Mouse (Mus musculus) myocyte (in vitro differentiated cells): ENCODE data around the gene Cplx3.
A peak's percentile ranks its signal among the peaks of the same experiment; 100 is the strongest.

Source experiments
- MYOD1 ChIP-seq, 3 experiments: IDR thresholded peaks; one replicate each; pipeline ENCODE4 v1.6.1; 2011; ENCODE audit warnings: control low read depth in 2 of 3, low read depth in 2 of 3, mild to moderate bottlenecking in 2 of 3, moderate library complexity in 1 of 3; ENCODE audit not compliant: insufficient read length in 2 of 3, control insufficient read depth in 1 of 3
- POLR2A ChIP-seq: IDR thresholded peaks from one replicate; pipeline ENCODE4 v1.6.1; 2011; ENCODE audit warnings: low read depth, mild to moderate bottlenecking, control low read depth, moderate library complexity; ENCODE audit not compliant: insufficient read length

DNA sequence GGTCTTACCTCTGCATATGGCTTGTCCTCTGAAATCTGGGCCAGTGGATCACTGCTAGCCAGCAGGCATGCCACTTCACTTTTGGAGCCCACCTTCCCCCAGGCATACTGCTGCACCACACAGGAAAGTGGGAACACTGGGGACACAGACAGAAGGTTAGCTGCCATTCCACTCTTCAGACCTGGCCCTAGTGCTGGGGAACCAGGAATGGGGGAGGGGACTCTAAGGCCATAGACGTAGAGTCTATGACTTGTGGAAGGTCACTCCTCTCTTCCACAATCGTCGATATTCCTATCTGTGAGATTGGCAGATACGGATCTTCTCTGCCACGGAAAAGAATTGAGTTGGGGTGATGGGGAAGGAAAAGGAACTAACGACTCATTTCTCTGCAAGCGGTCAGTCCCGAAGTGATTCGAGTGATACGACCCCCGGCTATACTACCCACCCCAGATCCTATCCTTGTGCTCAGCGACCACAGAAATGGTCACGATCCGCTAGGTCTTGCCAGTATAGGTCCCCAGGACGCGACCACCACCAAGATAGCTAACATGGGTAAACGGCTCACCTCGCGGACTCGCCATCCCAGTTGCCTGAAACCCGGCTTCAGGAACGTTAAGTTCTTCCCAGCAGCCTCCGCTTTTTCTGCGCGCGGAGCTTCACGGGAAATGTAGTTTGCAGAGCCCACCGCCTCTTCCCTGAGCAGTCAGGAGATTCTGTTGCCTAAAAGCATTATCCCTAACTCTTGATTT, 53.8 kb downstream of the Cplx3 start, which contains the start of gene Mpi:
- TF ChIP-seq POLR2A (peak; percentile 85), MYOD1 (IDR thresholded peaks at IDR 0.05; ENCODE audit: control insufficient read depth in 1 of 3, insufficient read length in 2 of 3, low read depth in 2 of 3) (no peak)
